Mouse (Mus musculus) limb, embryonic 14.5 days (tissue): ENCODE measurements at regions not wholly inside any gene's neighbourhood (a gene's known extent, or its start where the extent isn't known, plus 50 kb on each side); places are given as distances from the start of the nearest gene placed in this dataset.

ENCODE experiments used
- ATAC-seq: fragments of 200-750 bp; cut with Nextera tagmentation; 2 replicates; pipeline ENCODE4 v1.8.0; 2017; ENCODE audit warnings: low read depth, moderate number of reproducible peaks, moderate TSS enrichment; ENCODE audit not compliant: low FRiP score
- DNase-seq: peaks from one replicate; pipeline ENCODE4 v3.0.0-alpha.2; 2015; ENCODE audit warnings: low spot score
- H3K27ac ChIP-seq: fragments of 300-500 bp; sonication (generic); replicated peaks from 2 replicates; pipeline ENCODE4 v1.5.1; 2014; ENCODE audit warnings: low read depth, mild to moderate bottlenecking, low read length, moderate library complexity, mixed read lengths
- H3K27me3 ChIP-seq: fragments of 300-500 bp; sonication (generic); 2 replicates; pipeline ENCODE4 v1.6.1; 2014; ENCODE audit warnings: low read length, mixed read lengths; ENCODE audit not compliant: control insufficient read depth, insufficient read depth
- H3K36me3 ChIP-seq: fragments of 300-500 bp; sonication (generic); 2 replicates; pipeline ENCODE4 v1.6.1; 2014; ENCODE audit warnings: mild to moderate bottlenecking, low read length, moderate library complexity, mixed read lengths; ENCODE audit not compliant: control insufficient read depth, insufficient read depth
- H3K4me1 ChIP-seq: fragments of 300-500 bp; sonication (generic); 2 replicates; pipeline ENCODE4 v1.6.1; 2014; ENCODE audit warnings: antibody characterized with exemption, low read length, mixed read lengths; ENCODE audit not compliant: control insufficient read depth, insufficient read depth
- H3K4me2 ChIP-seq: fragments of 300-500 bp; sonication (generic); replicated peaks from 2 replicates; pipeline ENCODE4 v1.6.1; 2014; ENCODE audit warnings: low read depth, mild to moderate bottlenecking, low read length, moderate library complexity; ENCODE audit not compliant: severe bottlenecking
- H3K4me3 ChIP-seq: fragments of 300-500 bp; sonication (generic); replicated peaks from 2 replicates; pipeline ENCODE4 v1.5.1; 2014; ENCODE audit warnings: low read length
- H3K9ac ChIP-seq: fragments of 300-500 bp; sonication (generic); 2 replicates; pipeline ENCODE4 v1.6.1; 2014; ENCODE audit warnings: mild to moderate bottlenecking, low read depth, low read length, moderate library complexity; ENCODE audit not compliant: severe bottlenecking
- H3K9me3 ChIP-seq: fragments of 300-500 bp; sonication (generic); 2 replicates; pipeline ENCODE4 v1.6.1; 2016; ENCODE audit warnings: low read length; ENCODE audit not compliant: control insufficient read depth
- POLR2A ChIP-seq: fragments of 200-500 bp; IDR thresholded peaks from 2 replicates; pipeline ENCODE4 v1.8.0; 2012; ENCODE audit warnings: inconsistent platforms, mild to moderate bottlenecking, moderate library complexity, borderline replicate concordance; ENCODE audit not compliant: insufficient read depth, insufficient read length; ENCODE audit errors: extremely low read depth
- WGBS: fragments of 180-500 bp; shearing (Covaris S2); extraction: QIAGEN DNeasy Blood & Tissue Kit; methylation state at CpG from one replicate; pipeline ENCODE4 v1.1.7; 2014; 5-methylcytosine and 5-hydroxymethylcytosine counted together

DNA sequence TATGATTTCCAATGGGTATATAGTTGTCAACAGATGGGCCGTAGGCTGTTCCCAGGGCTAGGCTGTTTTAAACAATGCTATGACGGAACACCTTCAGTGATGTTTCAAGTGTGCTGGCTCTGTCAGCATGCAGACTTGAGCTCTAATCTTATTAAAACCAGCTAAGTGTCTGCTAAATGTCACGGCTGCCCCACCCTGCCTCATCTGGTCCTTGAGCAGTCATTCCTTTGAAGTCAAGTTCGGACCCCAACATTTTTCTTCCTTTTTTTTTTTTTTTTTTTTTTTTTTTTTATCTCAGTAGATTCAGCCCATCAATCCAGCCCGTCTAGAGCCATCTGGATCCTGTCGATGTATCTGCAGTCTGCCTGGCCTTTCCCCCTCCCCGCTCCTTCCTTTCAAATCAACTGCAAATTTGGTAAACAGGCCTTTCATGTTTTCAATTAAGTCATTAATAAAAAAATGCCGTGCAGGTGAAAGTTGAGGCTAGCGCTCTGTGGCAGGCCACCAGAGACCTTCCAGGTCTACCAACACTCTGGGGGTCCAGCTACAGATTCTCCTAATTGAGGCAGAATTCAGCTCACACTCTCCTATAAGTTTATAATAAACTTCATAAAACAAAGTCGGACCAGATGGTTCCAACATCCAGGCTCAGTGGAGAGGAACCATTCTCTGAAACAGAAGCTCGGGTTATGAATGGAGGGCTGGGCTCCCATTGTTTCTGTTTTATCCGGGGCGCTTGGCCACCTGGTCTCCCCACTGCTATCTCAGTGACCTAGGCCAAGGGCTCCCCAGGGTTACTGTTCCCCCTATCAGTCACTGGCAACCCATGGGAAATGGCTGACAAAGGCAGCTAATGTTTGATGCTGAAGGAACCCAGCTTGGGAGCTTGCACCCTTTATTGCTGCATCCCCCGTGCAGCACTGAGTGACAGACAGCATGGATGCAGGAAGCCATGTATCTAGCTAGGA, 56.3 kb upstream of the Gjb5 start:
- 16% methylated on average over 14 of the region's 14 CpGs for WGBS
- TF ChIP-seq POLR2A = no peak
- Histone ChIP-seq H3K4me3 (no peak overlapping the region), H3K9ac (no peak overlapping the region), H3K36me3 (no peaks in the 10 kb centered on the region), H3K27me3 (no peaks in the 10 kb centered on the region), H3K4me1 (peaks cover 17% of the 10 kb centered on the region), H3K4me2 (no peak overlapping the region), H3K27ac (no peak overlapping the region), H3K9me3 (no peaks in the 10 kb centered on the region)
- ATAC-seq (no peak), DNase-seq (peak; percentile 39)
